Comparison of ENCODE assay signal across 14 mouse cellular contexts in genomic region chr2:35812561-35812933, GRCm38 (mm10).
"Had no signal": no experiment of that assay in that cellular context is flagged by ENCODE, and none has a peak within 500 bp of the region (broad histone marks: within the 10 kb centered on the region; RNA-seq: fewer than 3 reads in every experiment).

No protein-coding gene starts in this region.

- H3K36me3 ChIP-seq: limb, embryonic 13.5 days; liver, embryonic 15.5 days; neural tube, embryonic 12.5 days had no signal

- H3K9ac ChIP-seq: limb, embryonic 13.5 days; liver, embryonic 15.5 days; lung, embryonic 14.5 days; neural tube, embryonic 12.5 days had no signal

- H3K9me3 ChIP-seq: limb, embryonic 13.5 days; liver, embryonic 15.5 days; neural tube, embryonic 12.5 days had no signal

- H3K4me2 ChIP-seq: limb, embryonic 13.5 days; liver, embryonic 11.5 days; liver, embryonic 15.5 days; lung, embryonic 14.5 days; neural tube, embryonic 12.5 days had no signal

- ATAC-seq: intestine, postnatal 0 days had no signal

- H3K4me1 ChIP-seq: limb, embryonic 13.5 days; liver, embryonic 15.5 days had no signal

- DNase-seq: kidney, adult 8-10 months; kidney, postnatal 25 days; layer of hippocampus, adult 9-11 months; layer of hippocampus, postnatal 36 days; right cerebral cortex, adult 18-20 months; right cerebral cortex, postnatal 25 days; thymus, postnatal 4 days had no signal

- H3K27me3 ChIP-seq: neural tube, embryonic 12.5 days had no signal

- H3K4me3 ChIP-seq: limb, embryonic 13.5 days; liver, embryonic 15.5 days; myocyte; neural tube, embryonic 12.5 days had no signal

- H3K27ac ChIP-seq: limb, embryonic 13.5 days; liver, embryonic 15.5 days; neural tube, embryonic 12.5 days had no signal
